Comparison of ENCODE assay signal across 7 mouse cellular contexts in genomic region chr13:38204171-38204570, GRCm38 (mm10). TPM values are rescaled to one million over a fixed set of nuclear protein-coding genes. Genes with fewer than 3 reads are reported as not detected.
DNase-seq lines count a peak whose midpoint lies in the region; ATAC-seq lines count a peak whose summit lies in the region.

No protein-coding gene starts in this region.

- DNase-seq in lung, postnatal 36 days, result no peak
- DNase-seq in cerebellum, postnatal 10 days, result no peak
- DNase-seq in right cerebral cortex, postnatal 36 days (ENCODE audit: low spot score in 2 of 2), result no peak

- no peaks in the 10 kb centered on the region for H3K9me3 ChIP-seq in lung, embryonic 16.5 days (ENCODE audit: control insufficient read depth, low read length)
- H3K9me3 ChIP-seq in forebrain, embryonic 13.5 days (replicated peaks), result no peaks in the 10 kb centered on the region
- no peaks in the 10 kb centered on the region for H3K9me3 ChIP-seq in limb, embryonic 13.5 days
- no peaks in the 10 kb centered on the region for H3K9me3 ChIP-seq in stomach, embryonic 15.5 days

- H3K4me2 ChIP-seq in lung, embryonic 16.5 days (ENCODE audit: low read depth, low read length), result peak overlapping the region; percentile 76
- H3K4me2 ChIP-seq in forebrain, embryonic 13.5 days, result peak overlapping the region; percentile 69
- H3K4me2 ChIP-seq in limb, embryonic 13.5 days (replicated peaks), result peak overlapping the region; percentile 68
- H3K4me2 ChIP-seq in stomach, embryonic 15.5 days, result peak overlapping the region; percentile 69

- peak overlapping the region; percentile 97 for H3K4me3 ChIP-seq in lung, embryonic 16.5 days (ENCODE audit: low read length)
- peak overlapping the region; percentile 83 for H3K4me3 ChIP-seq in forebrain, embryonic 13.5 days
- H3K4me3 ChIP-seq in limb, embryonic 13.5 days, result peak overlapping the region; percentile 92
- peak overlapping the region; percentile 96; the same call in 1 of the 2 replicates for H3K4me3 ChIP-seq in stomach, embryonic 15.5 days (replicated peaks)

- H3K27me3 ChIP-seq in lung, embryonic 16.5 days (ENCODE audit: control insufficient read depth, insufficient read depth, low read depth, low read length), result no peaks in the 10 kb centered on the region
- H3K27me3 ChIP-seq in forebrain, embryonic 13.5 days, result no peaks in the 10 kb centered on the region
- no peaks in the 10 kb centered on the region for H3K27me3 ChIP-seq in limb, embryonic 13.5 days
- H3K27me3 ChIP-seq in stomach, embryonic 15.5 days (replicated peaks), result no peaks in the 10 kb centered on the region

- H3K9ac ChIP-seq in lung, embryonic 16.5 days (ENCODE audit: low read length), result no peak overlapping the region
- no peak overlapping the region for H3K9ac ChIP-seq in forebrain, embryonic 13.5 days
- no peak overlapping the region for H3K9ac ChIP-seq in limb, embryonic 13.5 days
- no peak overlapping the region for H3K9ac ChIP-seq in stomach, embryonic 15.5 days

- no peak overlapping the region for H3K27ac ChIP-seq in lung, embryonic 16.5 days (ENCODE audit: low read length)
- no peak overlapping the region for H3K27ac ChIP-seq in forebrain, embryonic 13.5 days
- H3K27ac ChIP-seq in limb, embryonic 13.5 days, result no peak overlapping the region
- no peak overlapping the region for H3K27ac ChIP-seq in stomach, embryonic 15.5 days

- no peaks in the 10 kb centered on the region for H3K36me3 ChIP-seq in lung, embryonic 16.5 days (ENCODE audit: control insufficient read depth, insufficient read depth, low read length)
- no peaks in the 10 kb centered on the region for H3K36me3 ChIP-seq in forebrain, embryonic 13.5 days (ENCODE audit: poor library complexity, severe bottlenecking)
- H3K36me3 ChIP-seq in limb, embryonic 13.5 days, result 0 out of 2 replicates have a peak, but pooled peaks cover 6% of the 10 kb centered on the region
- H3K36me3 ChIP-seq in stomach, embryonic 15.5 days, result no peaks in the 10 kb centered on the region

- H3K4me1 ChIP-seq in lung, embryonic 16.5 days (replicated peaks; ENCODE audit: control insufficient read depth, insufficient read depth, low read length), result peaks cover 9% of the 10 kb centered on the region; the same call in 1 of the 2 replicates
- H3K4me1 ChIP-seq in forebrain, embryonic 13.5 days, result peaks cover 17% of the 10 kb centered on the region
- peaks cover 20% of the 10 kb centered on the region for H3K4me1 ChIP-seq in limb, embryonic 13.5 days
- H3K4me1 ChIP-seq in stomach, embryonic 15.5 days, result peaks cover 10% of the 10 kb centered on the region; the same call in 1 of the 2 replicates

- WGBS in lung, embryonic 16.5 days, result 67% methylated on average over 4 of the region's 4 CpGs
- 56% methylated on average over 4 of the region's 4 CpGs for WGBS in forebrain, embryonic 13.5 days
- WGBS in limb, embryonic 13.5 days, result 56% methylated on average over 4 of the region's 4 CpGs
- WGBS in stomach, embryonic 15.5 days, result 55% methylated on average over 4 of the region's 4 CpGs

- no peak for ATAC-seq in lung, embryonic 16.5 days (ENCODE audit: low read depth)
- ATAC-seq in forebrain, embryonic 13.5 days, result no peak
- no peak for ATAC-seq in limb, embryonic 13.5 days (ENCODE audit: low FRiP score, low read depth)
- ATAC-seq in stomach, embryonic 15.5 days (ENCODE audit: insufficient read depth, low FRiP score, low read depth), result no peak

RNA-seq across cellular contexts. Expression of gene Snrnp48, which starts 0.6 kb away (rescaled TPM):
- 35.7 and 39.0 TPM in 2 replicates for polyA plus RNA-seq in lung, embryonic 16.5 days (2015; fragmentation: Nextera tagmentation; extraction: Ambion mirVana)
- 35.4 and 37.1 TPM in 2 replicates for polyA plus RNA-seq in forebrain, embryonic 13.5 days (2015; fragmentation: Nextera tagmentation; extraction: Ambion mirVana)
- 42.8 and 43.9 TPM in 2 replicates for polyA plus RNA-seq in limb, embryonic 13.5 days (2015; fragmentation: Nextera tagmentation; extraction: Ambion mirVana)
- polyA plus RNA-seq in stomach, embryonic 15.5 days (2015; fragmentation: Nextera tagmentation; extraction: Ambion mirVana), result 37.8 and 38.1 TPM in 2 replicates

RNA-seq across cellular contexts. Expression of gene Dsp, which starts 53.1 kb away (rescaled TPM):
- 7.3 and 7.7 TPM in 2 replicates for polyA plus RNA-seq in lung, embryonic 16.5 days (2015; fragmentation: Nextera tagmentation; extraction: Ambion mirVana)
- 0.21 and 0.28 TPM in 2 replicates for polyA plus RNA-seq in forebrain, embryonic 13.5 days (2015; fragmentation: Nextera tagmentation; extraction: Ambion mirVana)
- 7.3 and 7.7 TPM in 2 replicates for polyA plus RNA-seq in limb, embryonic 13.5 days (2015; fragmentation: Nextera tagmentation; extraction: Ambion mirVana)
- 18.7 and 24.2 TPM in 2 replicates for polyA plus RNA-seq in stomach, embryonic 15.5 days (2015; fragmentation: Nextera tagmentation; extraction: Ambion mirVana)
